Mouse (Mus musculus): Measurements from ENCODE around the gene Prm2. TPM values are rescaled to one million over a fixed set of nuclear protein-coding genes. Genes with fewer than 3 reads are reported as not detected.

Prm2 gene
- polyA plus RNA-seq, 1 experiment, result not detected

DNA sequence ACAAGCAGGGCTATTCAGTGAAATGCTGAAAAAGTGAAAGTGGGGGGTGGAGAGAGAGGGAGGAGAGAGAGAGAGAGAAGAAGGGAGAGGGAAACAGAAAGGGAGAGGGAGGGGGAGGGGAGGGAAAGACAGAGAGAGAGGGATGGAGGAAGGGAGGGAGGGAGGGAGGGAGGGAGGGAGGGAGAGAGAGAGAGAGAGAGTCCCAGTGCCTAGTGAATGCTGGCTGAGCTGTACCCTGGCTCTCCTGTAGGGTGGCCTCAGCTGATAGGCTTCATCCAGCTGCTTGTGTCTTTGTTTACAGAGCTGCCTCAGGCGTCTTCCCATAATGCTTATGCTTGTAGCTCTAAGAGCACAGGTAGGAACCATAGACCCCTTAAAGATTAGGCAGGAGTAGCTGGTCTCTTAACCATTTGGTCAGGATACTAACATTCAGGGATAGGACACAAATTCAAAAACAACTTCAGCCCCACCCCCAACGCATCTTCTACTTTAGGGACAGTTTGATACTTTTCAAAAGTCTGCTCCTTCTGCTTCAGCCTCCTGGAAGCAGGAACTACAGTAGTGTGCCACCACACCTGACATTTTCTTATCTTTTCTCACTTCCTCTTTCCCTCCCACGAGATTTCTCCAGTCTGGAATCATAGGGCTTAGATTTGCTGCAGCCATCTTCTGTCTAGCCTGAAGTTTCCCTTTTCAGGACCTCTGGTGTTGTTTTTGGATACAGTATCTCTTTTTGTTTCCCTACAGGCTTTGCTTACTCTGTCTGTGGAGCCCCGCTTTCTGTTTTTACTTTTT lies 25.2 kb downstream of the Prm2 start:
- Histone ChIP-seq H3K79me2 (ENCODE audit: control insufficient read depth, insufficient read depth) (no peaks in the 10 kb centered on the region), H3K36me3 (ENCODE audit: control insufficient read depth, insufficient read depth) (no peaks in the 10 kb centered on the region), H3K27me3 (ENCODE audit: control insufficient read depth, insufficient read depth, insufficient read length) (no peaks in the 10 kb centered on the region), H3K4me2 (ENCODE audit: low read depth) (peak overlapping the region; percentile 36), H3ac (ENCODE audit: control insufficient read depth, insufficient read length) (no peak overlapping the region), H3K4me3 (no peak overlapping the region)
- no peak for TF ChIP-seq REST (IDR thresholded peaks at IDR 0.05; ENCODE audit: insufficient read depth, insufficient read length)
- no peak for TF ChIP-seq E2F4 (IDR thresholded peaks at IDR 0.05; ENCODE audit: insufficient read depth)
- TF ChIP-seq CEBPB (IDR thresholded peaks at IDR 0.05; ENCODE audit: insufficient read depth, poor library complexity, severe bottlenecking), result no peak
- no peak for TF ChIP-seq MAX (IDR thresholded peaks at IDR 0.05; ENCODE audit: low read depth)
- TF ChIP-seq MYOD1 (IDR thresholded peaks at IDR 0.05; ENCODE audit: control insufficient read depth in 1 of 3, insufficient read length in 2 of 3, low read depth in 2 of 3), result no peak

DNA sequence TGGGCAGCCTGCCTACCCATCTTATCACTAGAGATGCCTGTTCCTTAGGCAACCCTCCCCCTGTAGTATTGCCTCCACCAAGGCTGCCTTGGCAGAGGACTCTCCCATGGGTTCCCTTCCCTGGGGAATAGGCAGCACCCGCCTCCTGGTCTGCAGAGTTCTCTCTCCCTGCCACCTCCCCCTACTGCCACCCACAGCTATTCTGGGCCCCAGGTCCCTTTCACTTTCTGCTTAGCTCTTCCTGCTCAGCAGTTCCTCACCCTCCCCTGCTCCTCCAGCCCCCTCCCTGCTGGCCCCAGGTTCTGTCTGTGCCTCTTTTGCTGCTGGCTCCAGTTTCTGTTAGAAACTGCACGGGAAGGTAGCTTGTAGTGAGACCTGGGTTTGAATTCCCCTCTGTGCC lies 26.3 kb downstream of the Prm2 start:
- no peak overlapping the region for H3ac ChIP-seq (ENCODE audit: control insufficient read depth, insufficient read length)
- no peaks in the 10 kb centered on the region for H3K79me2 ChIP-seq (ENCODE audit: control insufficient read depth, insufficient read depth)
- TF ChIP-seq POLR2A (IDR thresholded peaks at IDR 0.05; ENCODE audit: insufficient read length, low read depth), result no peak
- no peak for TF ChIP-seq CEBPB (IDR thresholded peaks at IDR 0.05; ENCODE audit: insufficient read depth, poor library complexity, severe bottlenecking)
- no peak for TF ChIP-seq USF1 (IDR thresholded peaks at IDR 0.05; ENCODE audit: low read depth)
- TF ChIP-seq MYOD1 (IDR thresholded peaks at IDR 0.05; ENCODE audit: control insufficient read depth in 1 of 3, insufficient read length in 2 of 3, low read depth in 2 of 3), result no peak
- no peak for TF ChIP-seq TCF12 (IDR thresholded peaks at IDR 0.05; ENCODE audit: insufficient read depth, poor library complexity, severe bottlenecking)
- TF ChIP-seq TCF3 (IDR thresholded peaks at IDR 0.05; ENCODE audit: insufficient read length, low read depth), result no peak
- no peak for TF ChIP-seq MYOG (IDR thresholded peaks at IDR 0.05; ENCODE audit: control insufficient read depth in 1 of 3, insufficient read depth in 1 of 3, insufficient read length in 2 of 3, low read depth in 2 of 3)
- TF ChIP-seq MAX (IDR thresholded peaks at IDR 0.05; ENCODE audit: low read depth), result no peak
- no peak for TF ChIP-seq POLR2AphosphoS2 (IDR thresholded peaks at IDR 0.05; ENCODE audit: insufficient read length, low read depth)
- TF ChIP-seq E2F4 (IDR thresholded peaks at IDR 0.05; ENCODE audit: insufficient read depth), result no peak
- TF ChIP-seq SRF (IDR thresholded peaks at IDR 0.05; ENCODE audit: control insufficient read depth, insufficient read length, low read depth), result no peak
- TF ChIP-seq REST (IDR thresholded peaks at IDR 0.05; ENCODE audit: insufficient read depth, insufficient read length), result no peak
- peak overlapping the region; percentile 35 for H3K4me2 ChIP-seq (ENCODE audit: low read depth)
- no peaks in the 10 kb centered on the region for H3K27me3 ChIP-seq (ENCODE audit: control insufficient read depth, insufficient read depth, insufficient read length)
- no peak overlapping the region for H3K4me3 ChIP-seq
- H3K36me3 ChIP-seq (ENCODE audit: control insufficient read depth, insufficient read depth), result no peaks in the 10 kb centered on the region

DNA sequence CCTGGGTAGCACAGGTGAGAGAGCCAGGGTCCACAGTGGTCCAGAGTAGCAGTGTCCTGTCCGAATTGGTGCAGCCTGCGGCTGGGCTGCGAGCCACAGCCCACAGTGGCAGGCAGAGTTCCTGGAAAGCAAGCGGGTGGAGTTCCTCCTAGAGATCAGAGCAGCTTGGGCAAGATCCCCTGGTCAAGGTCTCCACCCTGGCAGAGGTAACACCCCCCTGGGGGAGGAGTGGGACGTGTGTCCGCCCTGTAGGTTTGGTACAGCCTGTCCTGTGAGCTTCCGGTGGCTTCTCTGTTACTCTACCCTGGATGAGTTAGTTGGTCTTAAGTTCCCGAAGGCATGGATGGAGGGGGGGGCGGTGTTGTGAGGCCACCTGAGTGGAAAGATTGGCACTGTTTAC lies 27.1 kb downstream of the Prm2 start:
- no peak overlapping the region for H3K4me2 ChIP-seq (ENCODE audit: low read depth)
- H3K4me3 ChIP-seq, result no peak overlapping the region
- no peaks in the 10 kb centered on the region for H3K79me2 ChIP-seq (ENCODE audit: control insufficient read depth, insufficient read depth)
- H3K36me3 ChIP-seq (ENCODE audit: control insufficient read depth, insufficient read depth), result no peaks in the 10 kb centered on the region
- no peak overlapping the region for H3ac ChIP-seq (ENCODE audit: control insufficient read depth, insufficient read length)
- TF ChIP-seq POLR2A (IDR thresholded peaks at IDR 0.05; ENCODE audit: insufficient read length, low read depth), result no peak
- TF ChIP-seq CEBPB (IDR thresholded peaks at IDR 0.05; ENCODE audit: insufficient read depth, poor library complexity, severe bottlenecking), result no peak
- TF ChIP-seq TCF3 (IDR thresholded peaks at IDR 0.05; ENCODE audit: insufficient read length, low read depth), result no peak
- TF ChIP-seq E2F4 (IDR thresholded peaks at IDR 0.05; ENCODE audit: insufficient read depth), result no peak
- TF ChIP-seq POLR2AphosphoS2 (IDR thresholded peaks at IDR 0.05; ENCODE audit: insufficient read length, low read depth), result no peak
- TF ChIP-seq TCF12 (IDR thresholded peaks at IDR 0.05; ENCODE audit: insufficient read depth, poor library complexity, severe bottlenecking), result no peak
- TF ChIP-seq MAX (IDR thresholded peaks at IDR 0.05; ENCODE audit: low read depth), result no peak
- TF ChIP-seq REST (IDR thresholded peaks at IDR 0.05; ENCODE audit: insufficient read depth, insufficient read length), result no peak
- TF ChIP-seq SRF (IDR thresholded peaks at IDR 0.05; ENCODE audit: control insufficient read depth, insufficient read length, low read depth), result no peak
- no peak for TF ChIP-seq MYOG (IDR thresholded peaks at IDR 0.05; ENCODE audit: control insufficient read depth in 1 of 3, insufficient read depth in 1 of 3, insufficient read length in 2 of 3, low read depth in 2 of 3)
- no peak for TF ChIP-seq USF1 (IDR thresholded peaks at IDR 0.05; ENCODE audit: low read depth)
- no peak for TF ChIP-seq MYOD1 (IDR thresholded peaks at IDR 0.05; ENCODE audit: control insufficient read depth in 1 of 3, insufficient read length in 2 of 3, low read depth in 2 of 3)
- no peaks in the 10 kb centered on the region for H3K27me3 ChIP-seq (ENCODE audit: control insufficient read depth, insufficient read depth, insufficient read length)

DNA sequence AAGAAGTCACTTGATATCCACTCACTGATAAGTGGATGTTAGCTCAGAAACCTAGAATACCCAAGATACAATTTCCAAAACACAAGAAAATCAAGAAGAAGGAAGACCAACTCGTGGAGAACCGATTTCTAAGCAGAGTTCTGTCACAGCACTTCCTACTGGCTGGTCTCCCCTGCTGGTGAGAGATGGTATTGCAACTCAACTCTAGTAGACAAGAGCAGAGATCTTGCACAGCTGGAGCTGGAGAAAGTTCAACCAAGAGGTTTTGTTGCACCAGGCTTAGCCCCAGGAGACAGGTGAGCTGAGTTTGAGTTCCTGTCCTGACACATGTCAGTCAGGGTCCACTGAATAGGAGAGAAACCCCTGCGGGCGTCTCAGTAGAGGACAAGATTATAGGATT lies 28.8 kb downstream of the Prm2 start:
- no peaks in the 10 kb centered on the region for H3K27me3 ChIP-seq (ENCODE audit: control insufficient read depth, insufficient read depth, insufficient read length)
- no peaks in the 10 kb centered on the region for H3K36me3 ChIP-seq (ENCODE audit: control insufficient read depth, insufficient read depth)
- no peak overlapping the region for H3ac ChIP-seq (ENCODE audit: control insufficient read depth, insufficient read length)
- H3K4me3 ChIP-seq, result no peak overlapping the region
- no peak overlapping the region for H3K4me2 ChIP-seq (ENCODE audit: low read depth)
- TF ChIP-seq MYOD1 (IDR thresholded peaks at IDR 0.05; ENCODE audit: control insufficient read depth in 1 of 3, insufficient read length in 2 of 3, low read depth in 2 of 3), result no peak
- TF ChIP-seq POLR2AphosphoS2 (IDR thresholded peaks at IDR 0.05; ENCODE audit: insufficient read length, low read depth), result no peak
- TF ChIP-seq TCF12 (IDR thresholded peaks at IDR 0.05; ENCODE audit: insufficient read depth, poor library complexity, severe bottlenecking), result no peak
- TF ChIP-seq USF1 (IDR thresholded peaks at IDR 0.05; ENCODE audit: low read depth), result no peak
- TF ChIP-seq SRF (IDR thresholded peaks at IDR 0.05; ENCODE audit: control insufficient read depth, insufficient read length, low read depth), result no peak
- TF ChIP-seq REST (IDR thresholded peaks at IDR 0.05; ENCODE audit: insufficient read depth, insufficient read length), result no peak
- TF ChIP-seq E2F4 (IDR thresholded peaks at IDR 0.05; ENCODE audit: insufficient read depth), result no peak
- TF ChIP-seq POLR2A (IDR thresholded peaks at IDR 0.05; ENCODE audit: insufficient read length, low read depth), result no peak
- no peak for TF ChIP-seq MAX (IDR thresholded peaks at IDR 0.05; ENCODE audit: low read depth)
- TF ChIP-seq TCF3 (IDR thresholded peaks at IDR 0.05; ENCODE audit: insufficient read length, low read depth), result no peak
- no peak for TF ChIP-seq CEBPB (IDR thresholded peaks at IDR 0.05; ENCODE audit: insufficient read depth, poor library complexity, severe bottlenecking)
- TF ChIP-seq MYOG (IDR thresholded peaks at IDR 0.05; ENCODE audit: control insufficient read depth in 1 of 3, insufficient read depth in 1 of 3, insufficient read length in 2 of 3, low read depth in 2 of 3), result no peak
- no peaks in the 10 kb centered on the region for H3K79me2 ChIP-seq (ENCODE audit: control insufficient read depth, insufficient read depth)
